Mouse (Mus musculus) lung, postnatal 14 days (tissue): ENCODE measurements around the gene Kifc1.
"Not testable (repeated sequence)": the region's sequence is repeated elsewhere in the genome, so short reads cannot be mapped to it uniquely, and the experiment has no call there.

Source experiments
- DNase-seq: peaks from one replicate; pipeline ENCODE4 v3.0.0; 2021

Kifc1 gene

DNA sequence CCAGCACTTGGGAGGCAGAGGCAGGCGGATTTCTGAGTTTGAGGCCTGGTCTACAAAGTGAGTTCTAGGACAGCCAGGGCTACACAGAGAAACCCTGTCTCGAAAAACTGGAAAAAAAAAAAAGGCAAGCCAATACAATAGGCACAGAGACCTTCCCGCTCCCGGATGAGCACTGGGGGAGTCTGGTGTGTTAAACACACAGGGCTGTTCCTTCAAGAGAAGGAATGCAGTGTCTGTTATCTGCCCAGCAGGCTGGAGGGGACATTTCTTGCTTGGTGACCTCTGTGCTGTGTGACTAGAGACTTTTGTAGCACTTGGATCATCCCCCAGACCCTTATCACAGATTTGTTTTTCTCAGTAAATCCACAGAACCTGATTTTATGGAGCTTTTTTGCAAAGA, 11.2 kb upstream of the Kifc1 start:
- DNase-seq, result no peak

DNA sequence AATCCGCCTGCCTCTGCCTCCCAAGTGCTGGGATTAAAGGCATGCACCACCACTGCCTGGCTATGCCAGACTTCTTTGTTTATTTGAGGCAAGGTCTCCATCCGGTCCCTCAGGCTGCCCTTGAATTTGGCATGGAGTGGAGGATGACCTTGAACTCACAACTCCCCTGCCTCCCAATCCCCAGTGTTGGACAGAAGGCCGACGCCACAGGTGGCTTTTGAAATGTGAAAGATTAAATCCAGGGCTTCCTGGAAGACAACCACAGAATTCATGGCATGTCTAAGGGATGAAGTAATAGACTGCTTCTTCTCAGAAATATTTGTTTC, 10.5 kb upstream of the Kifc1 start:
- no peak for DNase-seq

DNA sequence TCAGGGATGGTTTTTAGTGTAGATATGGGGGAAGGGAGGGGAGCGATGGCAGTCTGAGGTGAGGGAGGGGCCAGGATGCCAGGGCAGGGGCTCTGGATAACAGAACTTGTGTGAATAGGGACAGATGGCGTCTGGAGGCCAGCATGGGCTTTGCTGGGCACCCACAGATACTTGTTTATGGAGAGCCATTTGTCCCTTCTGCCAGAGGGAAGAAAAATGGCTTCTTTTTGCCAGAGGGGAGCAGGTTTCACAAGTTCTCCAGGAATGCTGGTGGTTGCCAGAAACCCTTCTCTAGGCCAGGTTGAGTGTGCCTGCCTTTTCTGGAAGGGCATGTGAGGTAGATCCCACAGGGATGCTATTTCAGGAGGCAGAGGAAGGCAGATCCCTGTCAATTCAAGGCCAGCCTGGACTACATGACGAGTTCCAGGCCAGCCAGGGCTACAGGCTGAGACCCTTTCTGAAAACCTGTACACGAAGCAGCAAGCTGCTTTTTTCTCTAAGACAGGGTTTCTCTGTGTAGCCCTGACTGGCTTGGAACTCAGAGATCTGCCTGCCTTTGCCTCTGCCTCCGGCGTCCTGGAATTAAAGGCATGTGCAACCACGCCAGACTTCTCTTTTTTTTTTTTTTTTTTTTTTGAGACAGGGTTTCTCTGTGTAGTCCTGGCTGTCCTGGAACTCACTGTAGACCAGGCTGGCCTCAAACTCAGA, 10.0 kb upstream of the Kifc1 start:
- no peak for DNase-seq

DNA sequence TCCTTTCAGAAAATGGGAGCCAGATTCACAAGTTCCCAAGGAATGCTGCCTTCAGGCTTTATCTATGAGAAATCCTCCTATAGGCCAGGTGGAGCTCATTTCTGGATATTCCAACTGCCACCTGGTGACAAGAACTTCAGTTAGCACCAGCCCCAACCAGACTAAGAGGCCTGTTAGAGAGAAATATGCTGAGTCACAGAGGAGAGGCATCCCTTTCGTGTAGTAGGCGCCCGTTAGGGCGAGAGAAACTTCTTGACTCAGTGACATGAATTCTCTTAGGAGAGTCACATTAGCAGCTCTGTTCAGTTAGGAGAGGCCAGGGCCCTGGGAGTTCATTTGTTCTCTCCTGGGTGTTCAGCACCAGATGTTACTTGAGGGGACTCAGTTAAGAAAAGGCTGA, 9.2 kb upstream of the Kifc1 start:
- no peak for DNase-seq

DNA sequence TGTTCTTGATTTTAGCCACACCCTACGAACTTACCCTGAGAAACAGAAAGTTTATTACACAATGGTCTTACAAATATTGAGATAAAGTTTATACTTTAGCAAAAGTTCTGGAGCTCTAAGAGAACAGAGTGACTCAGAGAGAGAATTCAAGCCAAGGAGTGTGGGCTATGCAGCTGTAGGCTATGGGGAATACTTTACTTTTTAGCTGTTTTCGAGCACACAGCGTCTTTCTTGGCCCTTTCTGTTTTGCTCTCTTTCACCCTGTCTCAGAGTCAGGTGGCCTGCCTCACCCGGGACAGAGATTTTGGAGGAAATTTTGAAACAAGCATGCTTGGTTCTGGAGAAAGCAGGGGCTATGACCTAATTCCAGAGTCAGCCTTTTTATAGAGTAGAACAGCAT, 7.7 kb upstream of the Kifc1 start:
- not testable (repeated sequence) for DNase-seq

DNA sequence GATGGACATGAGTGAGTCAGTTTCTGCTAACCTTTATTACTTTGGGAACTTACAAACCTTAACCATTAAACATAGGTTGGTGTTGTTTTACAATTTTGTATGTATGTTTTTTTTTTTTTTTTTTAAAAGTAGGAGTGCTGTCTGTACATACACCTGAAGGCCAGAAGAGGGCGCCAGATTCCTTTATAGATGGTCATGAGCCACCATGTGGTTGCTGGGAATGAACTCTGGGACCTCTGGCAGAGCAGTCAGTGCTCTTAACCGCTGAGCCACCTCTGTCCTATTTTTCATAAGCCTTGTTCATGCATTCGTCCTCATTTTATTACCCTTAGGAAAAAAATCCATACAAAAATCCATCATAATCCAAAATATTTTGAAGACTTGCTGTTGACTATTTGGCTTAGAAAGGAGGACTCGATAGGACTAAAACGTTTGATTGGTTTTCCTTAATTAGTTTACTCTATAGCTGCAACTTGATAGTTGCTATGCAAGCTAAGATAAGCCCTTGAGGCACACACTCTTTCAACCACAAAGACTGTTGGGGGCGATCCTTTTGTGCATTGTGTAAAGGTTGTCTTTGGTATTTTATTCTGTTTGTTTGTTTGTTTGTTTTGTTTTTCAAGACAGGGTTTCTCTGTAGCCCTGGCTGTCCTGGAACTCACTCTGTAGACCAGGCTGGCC, 6.8 kb upstream of the Kifc1 start:
- DNase-seq, result peak; percentile 65

DNA sequence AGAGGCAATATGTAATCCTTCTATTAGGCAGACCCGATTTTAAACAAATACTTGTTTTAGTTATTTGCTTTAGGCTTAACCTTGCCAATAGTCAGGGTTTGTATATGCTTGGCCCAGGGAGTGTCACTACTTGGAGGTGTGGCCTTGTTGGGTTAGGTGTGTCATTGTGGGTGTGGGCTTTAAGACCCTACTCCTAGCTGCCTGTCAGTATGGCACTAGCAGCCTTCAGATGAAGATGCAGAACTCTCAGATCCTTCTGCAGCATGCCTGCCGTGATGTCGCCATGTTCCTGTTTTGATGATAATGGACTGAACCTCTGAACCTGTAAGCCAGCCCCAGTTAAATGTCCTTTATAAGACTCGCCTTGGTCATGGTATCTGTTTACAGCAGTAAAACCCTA, 2.5 kb upstream of the Kifc1 start:
- DNase-seq, result not testable (repeated sequence)

DNA sequence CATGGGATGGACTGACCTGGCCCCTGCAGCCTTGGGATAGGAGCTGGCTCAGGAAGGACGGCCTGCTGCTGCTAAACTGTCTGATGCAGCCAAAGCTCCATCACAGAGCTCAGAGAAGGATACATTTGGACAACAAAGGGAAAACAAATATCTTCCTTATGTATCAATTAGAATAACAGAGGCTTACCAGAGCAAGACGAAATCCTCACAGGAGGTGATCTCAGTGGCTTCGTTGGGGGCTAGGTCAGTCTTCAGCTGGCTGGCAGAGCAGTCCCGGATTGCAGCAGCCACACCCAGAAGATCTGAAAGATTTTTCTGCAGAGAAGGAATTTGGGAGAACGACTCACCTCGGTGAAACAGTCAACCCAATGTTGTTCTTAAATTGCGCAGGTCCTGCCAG, 2.0 kb upstream of the Kifc1 start:
- no peak for DNase-seq

DNA sequence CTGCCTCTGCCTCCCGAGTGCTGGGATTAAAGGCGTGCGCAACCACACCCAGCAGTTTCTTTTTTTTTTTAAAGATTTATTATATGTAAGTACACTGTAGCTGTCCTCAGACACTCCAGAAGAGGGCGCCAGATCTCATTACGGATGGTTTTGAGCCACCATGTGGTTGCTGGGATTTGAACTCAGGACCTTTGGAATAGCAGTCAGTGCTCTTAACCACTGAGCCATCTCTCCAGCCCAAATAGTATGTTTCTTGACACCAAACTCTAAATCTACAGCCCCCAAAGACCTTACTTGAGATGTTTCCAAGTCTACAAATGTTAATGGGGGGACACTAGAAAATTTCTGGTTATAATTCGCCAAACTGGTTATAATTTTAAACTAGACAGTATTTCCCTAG, 1.4 kb upstream of the Kifc1 start:
- not testable (repeated sequence) for DNase-seq

DNA sequence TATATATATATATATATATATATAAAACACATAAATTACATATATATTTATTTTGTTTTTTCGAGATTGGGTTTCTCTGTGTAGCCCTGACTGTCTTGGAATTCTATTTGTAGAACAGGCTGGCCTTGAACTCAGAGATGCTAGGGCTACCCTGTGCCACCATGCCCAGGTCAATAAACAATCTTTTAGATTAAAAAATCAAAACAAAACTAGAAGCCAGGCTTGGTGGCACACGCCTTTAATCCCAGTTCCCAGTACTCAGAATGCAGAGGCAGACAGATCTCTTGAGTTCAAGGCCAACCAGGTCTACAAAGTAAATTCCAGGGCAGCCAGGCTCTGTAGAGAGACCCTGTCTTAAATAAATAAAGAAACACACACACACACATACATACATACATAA, 896 bp upstream of the Kifc1 start:
- no peak for DNase-seq

DNA sequence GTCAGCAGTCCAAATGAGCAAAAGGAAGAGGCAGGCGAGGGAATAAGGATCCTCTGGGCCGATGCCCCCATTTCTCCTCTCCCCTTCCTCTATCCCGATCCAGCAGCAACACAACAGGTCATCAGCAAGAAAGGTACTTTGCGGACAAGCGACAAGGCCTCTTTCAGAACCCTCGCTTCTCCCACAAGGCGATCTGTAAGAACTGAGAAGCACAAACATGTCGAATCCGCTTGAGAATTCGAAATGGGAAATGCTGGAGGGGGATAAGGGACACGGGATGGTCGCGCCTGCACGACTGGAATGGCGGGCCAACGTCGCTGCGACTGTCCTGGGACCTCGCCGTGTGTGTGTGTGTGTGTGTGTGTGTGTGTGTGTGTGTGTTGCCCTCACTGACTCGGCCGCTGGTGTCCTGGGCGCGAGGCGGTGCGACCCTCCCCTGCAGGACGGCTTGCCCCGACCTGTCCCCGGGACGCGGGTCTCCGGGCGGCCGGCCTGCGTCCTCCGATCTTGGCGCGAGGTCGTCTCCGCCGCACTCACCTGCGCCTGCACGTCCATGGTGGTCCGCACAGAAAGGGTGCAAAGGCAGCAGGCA, 424 bp downstream of the Kifc1 start:
- not testable (repeated sequence) for DNase-seq

DNA sequence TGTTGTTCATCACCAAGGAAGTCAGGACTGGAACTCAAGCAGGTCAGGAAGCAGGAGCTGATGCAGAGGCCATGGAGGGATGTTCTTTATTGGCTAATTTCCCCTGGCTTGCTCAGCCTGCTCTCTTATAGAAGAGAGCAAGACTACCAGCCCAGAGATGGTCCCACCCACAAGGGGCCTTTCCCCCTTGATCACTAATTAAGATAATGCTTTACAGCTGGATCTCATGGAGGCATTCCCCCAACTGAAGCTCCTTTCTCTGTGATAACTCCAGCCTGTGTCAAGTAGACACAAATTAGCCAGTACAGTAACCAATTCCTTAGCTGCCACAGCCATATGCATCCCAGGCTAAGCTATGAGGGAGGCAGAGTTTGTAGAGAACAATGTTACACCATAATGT, 2.2 kb downstream of the Kifc1 start:
- DNase-seq, result not testable (repeated sequence)

DNA sequence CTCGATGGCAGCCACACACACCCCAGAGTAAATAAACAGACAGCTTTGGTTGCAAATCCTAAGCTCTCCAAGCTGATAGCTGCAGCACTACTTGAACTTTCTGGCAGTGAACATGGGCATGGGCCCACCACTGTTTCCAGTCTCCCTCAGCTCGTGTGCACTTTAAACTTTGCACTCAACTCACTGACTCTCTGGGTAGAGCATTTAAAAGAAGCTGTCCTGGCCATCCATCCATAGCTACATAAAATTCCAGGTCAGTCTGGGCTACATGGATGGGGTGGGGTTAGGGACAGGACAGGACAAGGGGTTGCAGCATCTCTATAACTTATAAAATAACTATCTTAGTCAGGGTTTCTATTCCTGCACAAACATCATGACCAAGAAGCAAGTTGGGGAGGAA, 2.7 kb downstream of the Kifc1 start:
- DNase-seq, result not testable (repeated sequence)

DNA sequence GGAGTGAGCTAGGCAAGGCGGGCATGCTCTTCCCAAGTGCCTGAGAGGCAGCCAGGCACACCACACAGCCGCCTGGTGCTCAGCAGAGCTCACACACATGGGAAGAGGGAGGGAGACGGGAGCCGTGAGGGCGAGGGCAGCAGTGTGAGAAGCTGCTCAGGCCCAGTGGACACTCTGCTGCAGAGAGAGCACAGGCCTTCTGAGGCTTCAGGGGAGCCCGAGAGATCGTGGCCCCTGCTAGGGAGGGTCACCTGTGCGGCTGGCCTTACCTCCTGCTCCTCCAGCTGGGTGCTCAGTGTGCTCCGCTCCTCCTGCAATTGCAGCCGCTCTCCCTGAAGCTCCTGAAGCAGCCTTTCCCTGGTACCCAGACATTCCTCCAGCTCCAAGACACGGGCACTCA, 6.1 kb downstream of the Kifc1 start:
- DNase-seq, result not testable (repeated sequence)

DNA sequence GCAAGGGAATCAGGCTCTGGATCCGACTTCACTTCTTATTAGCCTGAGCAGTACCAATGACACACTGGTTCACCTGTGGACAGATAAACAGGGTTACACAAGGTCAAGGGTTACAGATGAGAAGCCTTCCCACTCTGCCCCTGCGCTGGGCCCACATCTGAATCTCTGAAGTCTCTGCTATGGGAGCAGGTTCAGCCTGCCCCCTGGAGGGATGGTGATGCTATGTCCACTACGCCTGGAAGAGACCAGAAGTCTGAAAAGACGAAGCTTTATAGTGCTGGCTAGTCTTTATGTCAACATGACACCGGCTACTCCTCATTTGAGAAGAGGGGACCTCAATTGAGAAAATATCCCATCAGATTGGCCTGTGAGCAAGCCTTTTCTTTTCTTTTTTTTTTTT, 14.7 kb downstream of the Kifc1 start:
- not testable (repeated sequence) for DNase-seq

DNA sequence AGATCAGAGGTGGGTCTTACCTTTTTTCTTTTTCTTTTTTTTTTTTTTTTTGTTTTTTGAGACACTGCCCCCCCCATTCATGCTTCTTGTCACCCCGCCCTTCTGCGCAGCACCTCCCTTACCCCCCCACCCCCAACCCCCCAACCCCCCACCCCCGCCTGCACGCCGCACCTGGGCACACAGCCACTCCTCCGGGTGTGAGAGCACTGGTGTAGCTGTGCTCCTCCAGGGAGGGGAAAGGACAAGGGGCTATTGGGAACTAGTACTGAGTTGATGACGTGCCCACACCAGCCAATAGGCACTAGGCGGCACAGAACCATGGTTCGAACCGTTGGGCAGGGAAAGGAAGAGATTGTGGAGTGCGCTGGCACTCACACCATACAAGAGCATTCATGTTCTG, 16.1 kb downstream of the Kifc1 start:
- DNase-seq, result peak; percentile 3

DNA sequence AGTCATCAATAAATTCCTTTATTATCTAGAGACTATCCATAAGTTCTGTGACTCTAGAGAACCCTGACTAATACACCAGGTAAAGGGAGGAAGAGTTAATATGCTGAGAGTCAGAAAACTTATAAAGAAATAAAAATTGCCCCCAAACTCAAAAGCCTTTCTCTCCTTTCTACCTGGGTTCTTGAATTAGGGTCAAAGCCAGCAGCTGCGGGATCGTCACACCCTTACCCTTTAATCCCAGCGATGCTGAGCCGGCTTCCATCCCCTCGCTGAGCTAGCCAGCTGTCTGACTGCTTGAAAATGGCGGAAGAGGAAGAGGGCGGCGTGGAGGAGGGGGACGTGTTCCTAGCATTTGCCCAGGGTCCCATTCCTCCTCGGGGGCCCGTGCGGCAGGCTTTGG, 16.9 kb downstream of the Kifc1 start, which contains the start of gene Gm7029:
Gene Gm7029 (plus strand): TSS at position 301 of the 400 bp plus-strand sequence.
- not testable (repeated sequence) for DNase-seq

DNA sequence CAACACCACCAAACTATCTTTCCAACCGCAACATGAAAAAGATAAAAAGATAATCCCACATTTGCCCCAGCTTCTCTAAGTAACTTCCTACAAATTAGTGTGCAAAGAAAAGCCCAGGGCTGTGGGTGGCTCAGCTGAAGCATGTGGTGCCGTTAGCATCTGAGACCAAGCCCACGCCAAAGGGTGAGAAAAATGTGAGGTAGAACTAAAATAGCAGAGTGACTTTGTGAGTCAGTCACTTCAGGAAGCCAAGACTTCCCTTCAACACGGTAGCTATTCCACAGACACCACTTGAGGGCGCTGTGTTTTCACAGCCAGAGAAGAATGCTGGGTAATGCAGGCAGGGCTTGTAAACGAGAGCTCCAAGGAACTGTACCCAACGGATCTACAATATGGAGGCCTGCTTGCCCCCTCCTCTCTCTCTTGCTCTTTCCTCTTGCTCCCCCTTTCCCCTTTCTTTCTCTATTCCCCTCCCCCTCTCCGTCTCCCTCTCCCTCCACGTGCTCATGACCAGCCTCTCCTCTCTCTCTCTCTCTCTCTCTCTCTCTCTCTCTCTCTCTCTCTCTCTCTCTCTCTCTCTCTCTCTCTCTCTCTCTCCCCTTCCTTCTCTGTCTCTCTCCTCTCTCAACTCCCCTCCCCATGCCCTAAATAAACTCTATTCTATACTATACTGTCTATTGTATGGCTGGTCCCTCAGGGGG, 25.0 kb downstream of the Kifc1 start:
- peak; percentile 53 for DNase-seq

DNA sequence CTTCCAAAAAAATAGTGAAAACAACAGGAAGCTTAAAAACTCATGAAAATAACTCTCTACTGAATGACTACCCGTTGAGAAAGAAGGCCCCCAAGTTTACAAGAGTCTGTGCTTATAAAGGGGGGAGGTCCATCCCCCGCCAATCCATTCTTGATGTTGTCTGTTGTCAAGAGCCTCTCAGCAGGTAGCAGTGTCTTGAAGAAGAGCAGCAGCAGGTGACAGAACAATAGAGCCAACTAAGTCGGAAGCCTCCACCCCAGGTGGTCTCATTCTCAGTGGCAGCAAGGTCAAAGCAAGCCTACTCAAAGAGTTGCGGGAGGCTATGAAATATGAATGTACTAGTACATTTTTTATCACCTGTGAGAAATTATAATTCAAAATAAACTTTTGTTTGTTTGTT, 32.6 kb downstream of the Kifc1 start:
- DNase-seq, result no peak

DNA sequence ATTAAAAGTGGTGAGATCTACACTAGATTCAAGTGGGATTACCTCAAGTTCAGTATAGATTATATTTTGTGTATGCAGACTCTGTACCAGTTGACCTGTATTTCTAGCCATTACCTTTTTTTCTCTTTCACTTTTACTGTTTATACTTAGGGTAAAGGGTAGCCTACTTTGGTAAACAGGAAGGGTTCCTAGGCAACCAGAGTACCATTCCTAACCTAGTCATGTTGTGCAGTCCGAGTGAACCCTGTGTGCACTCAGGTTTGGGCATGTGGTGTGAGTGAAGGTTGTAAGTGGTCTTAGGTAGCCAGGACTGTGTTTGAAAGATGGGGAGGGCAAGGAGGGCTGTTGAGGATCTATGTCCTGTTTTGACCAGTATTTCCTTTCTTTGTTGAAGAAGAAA, 39.1 kb downstream of the Kifc1 start:
- no peak for DNase-seq

DNA sequence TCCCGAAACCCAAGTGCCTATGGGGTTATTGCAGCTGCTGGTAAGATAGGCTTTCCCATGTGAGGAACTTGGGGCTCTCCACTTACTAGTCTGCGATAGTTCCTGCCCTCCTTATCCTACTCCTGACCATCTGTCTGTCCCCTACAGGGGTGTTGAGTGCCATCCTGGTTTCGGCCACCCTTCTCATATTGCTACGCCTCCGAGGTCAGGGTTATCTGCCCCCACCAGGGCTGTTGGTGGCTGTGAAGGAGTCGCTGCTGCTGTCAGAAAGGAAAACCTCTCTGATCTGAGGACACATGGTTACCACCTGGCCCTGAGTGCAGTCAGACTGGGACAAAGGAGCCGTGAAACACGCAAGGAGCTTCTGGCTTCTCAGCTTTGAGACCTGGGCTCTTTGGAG, 42.3 kb downstream of the Kifc1 start:
- no peak for DNase-seq

DNA sequence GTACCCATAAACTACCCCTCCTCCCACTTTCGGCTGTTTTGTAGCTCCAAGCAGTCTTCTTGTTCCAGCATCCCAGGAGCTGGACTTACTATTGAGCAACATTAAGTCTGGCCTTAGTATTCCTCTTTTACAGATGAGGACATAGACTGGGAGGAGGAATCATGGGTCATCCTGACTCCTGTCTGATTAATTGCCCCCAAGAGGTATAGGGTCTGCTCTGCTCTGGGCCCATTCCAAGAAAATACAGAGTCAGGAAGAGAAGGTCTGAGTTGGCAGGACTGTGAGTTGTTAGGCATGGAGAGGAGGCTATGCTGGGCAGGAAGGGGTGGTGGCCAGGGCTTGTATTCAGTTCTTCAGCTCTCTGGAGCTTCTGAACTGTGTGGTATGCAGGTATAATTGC, 46.3 kb downstream of the Kifc1 start:
- no peak for DNase-seq

DNA sequence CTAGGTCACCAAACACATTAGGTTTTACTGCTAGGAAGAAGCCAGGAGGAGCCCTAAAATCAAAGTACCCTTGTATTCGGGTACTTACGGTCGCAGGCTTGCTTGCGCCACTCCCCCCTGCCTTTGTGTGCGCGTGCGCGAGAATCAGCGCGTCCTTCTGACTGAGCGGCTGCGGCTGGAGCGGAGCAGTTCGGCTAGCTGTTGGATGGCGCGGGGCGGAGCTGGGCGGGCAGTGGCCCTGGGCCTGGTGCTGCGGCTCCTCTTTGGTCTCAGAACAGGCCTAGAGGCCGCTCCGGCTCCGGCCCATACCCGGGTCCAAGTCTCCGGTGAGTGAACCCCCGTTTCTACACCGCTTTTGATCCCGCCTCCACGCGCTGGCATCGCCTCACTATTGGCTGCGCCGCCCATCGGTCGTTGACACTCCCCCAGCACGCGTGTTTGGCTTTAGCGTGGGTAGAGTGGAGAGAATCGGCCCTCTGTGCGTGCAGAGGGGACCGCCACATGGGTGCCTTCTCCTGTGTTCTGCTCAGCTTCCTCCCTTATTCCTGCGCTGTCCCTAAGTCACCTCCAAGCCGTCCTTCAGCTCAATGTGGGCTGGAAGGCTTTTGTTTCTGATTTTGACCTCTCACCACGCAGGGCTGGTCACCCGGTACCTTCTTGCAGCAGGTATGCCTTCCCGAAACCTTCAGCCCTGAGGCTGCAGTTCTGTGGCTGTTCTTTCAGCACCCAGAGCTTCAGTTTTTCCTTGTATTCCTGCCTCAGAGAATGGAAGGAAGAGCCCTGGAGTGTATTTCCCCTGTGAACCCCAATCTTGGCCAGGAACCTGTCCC, 47.3 kb downstream of the Kifc1 start, which contains the start of gene Cd320:
Gene Cd320 (plus strand): TSS at position 126 of the 830 bp plus-strand sequence.
- DNase-seq, result peak; percentile 91
